Mouse (Mus musculus) MEL (cell line): ENCODE measurements around the gene Dglucy. TPM values are rescaled to one million over a fixed set of nuclear protein-coding genes. Genes with fewer than 3 reads are reported as not detected.

Experiments used
- DNase-seq: peaks from one replicate; pipeline ENCODE4 v3.0.0; 2011; ENCODE audit warnings: low read depth, low spot score
- H3K27ac ChIP-seq: 2 replicates; pipeline ENCODE4 v1.5.1; 2012; ENCODE audit warnings: low read depth, mild to moderate bottlenecking, control low read depth, low read length, moderate library complexity; ENCODE audit not compliant: control insufficient read depth
- H3K27me3 ChIP-seq, 2 experiments: fragments of 150-350 bp in 1 of 2; sonication (generic) in 1 of 2; 2 replicates each; pipeline ENCODE4 v1.6.1; 2012; ENCODE audit warnings: low read length in 2 of 2, mild to moderate bottlenecking in 2 of 2, improper control_type of control experiment in 1 of 2, moderate library complexity in 1 of 2; ENCODE audit not compliant: insufficient read depth in 2 of 2, control insufficient read depth in 1 of 2
- H3K36me3 ChIP-seq, 2 experiments: 2 replicates each; pipeline ENCODE4 v1.6.1; 2012 to 2014; ENCODE audit warnings: low read length in 2 of 2, improper control_type of control experiment in 1 of 2, inconsistent platforms in 1 of 2, mild to moderate bottlenecking in 1 of 2; ENCODE audit not compliant: insufficient read depth in 2 of 2, control insufficient read depth in 1 of 2
- H3K4me1 ChIP-seq, 2 experiments: fragments of 150-350 bp in 1 of 2; sonication (generic) in 1 of 2; 2 replicates each; pipeline ENCODE4 v1.6.1; 2012; ENCODE audit warnings: low read length in 2 of 2, improper control_type of control experiment in 1 of 2, mild to moderate bottlenecking in 1 of 2; ENCODE audit not compliant: insufficient read depth in 2 of 2, control insufficient read depth in 1 of 2
- H3K4me3 ChIP-seq, 2 experiments: fragments of 150-350 bp in 1 of 2; sonication (generic) in 1 of 2; 2 replicates each; pipeline ENCODE4 v1.5.1; 2012; ENCODE audit warnings: low read depth in 2 of 2, low read length in 2 of 2, mild to moderate bottlenecking in 2 of 2, moderate library complexity in 2 of 2, control low read depth in 1 of 2, improper control_type of control experiment in 1 of 2; ENCODE audit not compliant: control insufficient read depth in 1 of 2, insufficient read depth in 1 of 2
- H3K79me2 ChIP-seq: 2 replicates; pipeline ENCODE4 v1.6.1; 2012; ENCODE audit warnings: mild to moderate bottlenecking, low read length, moderate library complexity; ENCODE audit not compliant: control insufficient read depth, poor library complexity, insufficient read depth
- H3K9ac ChIP-seq: 2 replicates; pipeline ENCODE4 v1.6.1; 2012; ENCODE audit warnings: low read depth, mild to moderate bottlenecking, control low read depth, low read length, moderate library complexity; ENCODE audit not compliant: control insufficient read depth, poor library complexity, severe bottlenecking
- H3K9me3 ChIP-seq: fragments of 150-350 bp; sonication (generic); replicated peaks from 2 replicates; pipeline ENCODE4 v1.6.1; 2012; ENCODE audit warnings: mild to moderate bottlenecking, low read length, improper control_type of control experiment, moderate library complexity; ENCODE audit not compliant: insufficient read depth
- BHLHE40 ChIP-seq: IDR thresholded peaks from 2 replicates; pipeline ENCODE4 v1.6.1; 2012; ENCODE audit warnings: low read depth, mild to moderate bottlenecking, inconsistent platforms, low read length, improper control_type of control experiment, borderline replicate concordance
- CHD1 ChIP-seq: IDR thresholded peaks from 2 replicates; pipeline ENCODE4 v1.6.1; 2012; ENCODE audit warnings: low read depth, mild to moderate bottlenecking, inconsistent platforms, low read length, improper control_type of control experiment
- CTCF ChIP-seq, 3 experiments: IDR thresholded peaks in 2 of 3; conservative IDR thresholded peaks in 1 of 3; 2 replicates each; pipeline ENCODE4 v1.5.1; 2011 to 2012; ENCODE audit warnings: low read length in 3 of 3, low read depth in 2 of 3, mild to moderate bottlenecking in 2 of 3, improper control_type of control experiment in 1 of 3, inconsistent platforms in 1 of 3, mixed read lengths in 1 of 3, moderate library complexity in 1 of 3; ENCODE audit not compliant: control insufficient read depth in 1 of 3, insufficient read depth in 1 of 3, poor library complexity in 1 of 3, severe bottlenecking in 1 of 3
- ELF1 ChIP-seq: IDR thresholded peaks from 2 replicates; pipeline ENCODE4 v1.6.1; 2014; ENCODE audit warnings: low read depth, mild to moderate bottlenecking, inconsistent platforms, low read length, improper control_type of control experiment, moderate library complexity
- KAT2A ChIP-seq: conservative IDR thresholded peaks from 2 replicates; pipeline ENCODE4 v1.6.1; 2012; ENCODE audit warnings: low read depth, low read length, improper control_type of control experiment, inconsistent platforms
- MAZ ChIP-seq: IDR thresholded peaks from 2 replicates; pipeline ENCODE4 v1.6.1; 2012; ENCODE audit warnings: low read depth, mild to moderate bottlenecking, inconsistent platforms, low read length, improper control_type of control experiment
- MXI1 ChIP-seq: IDR thresholded peaks from 2 replicates; pipeline ENCODE4 v1.6.1; 2011; ENCODE audit warnings: mild to moderate bottlenecking, low read depth, low read length, improper control_type of control experiment
- NRF1 ChIP-seq: IDR thresholded peaks from 2 replicates; pipeline ENCODE4 v1.6.1; 2014; ENCODE audit warnings: low read depth, mild to moderate bottlenecking, inconsistent platforms, low read length, improper control_type of control experiment, moderate library complexity; ENCODE audit not compliant: poor library complexity, insufficient read depth, severe bottlenecking
- POLR2AphosphoS2 ChIP-seq: IDR thresholded peaks from 2 replicates; pipeline ENCODE4 v1.6.1; 2011; ENCODE audit warnings: low read length, improper control_type of control experiment
- RAD21 ChIP-seq: IDR thresholded peaks from 2 replicates; pipeline ENCODE4 v1.6.1; 2011; ENCODE audit warnings: mild to moderate bottlenecking, low read depth, low read length, improper control_type of control experiment
- SIN3A ChIP-seq: IDR thresholded peaks from 2 replicates; pipeline ENCODE4 v1.6.1; 2012; ENCODE audit warnings: low read length, improper control_type of control experiment, inconsistent platforms
- SMC3 ChIP-seq: IDR thresholded peaks from 2 replicates; pipeline ENCODE4 v1.6.1; 2011; ENCODE audit warnings: low read depth, low read length, improper control_type of control experiment
- TAL1 ChIP-seq: IDR thresholded peaks from 2 replicates; pipeline ENCODE4 v1.6.1; 2012; ENCODE audit warnings: mild to moderate bottlenecking, inconsistent platforms, low read length, moderate library complexity, mixed read lengths
- TBP ChIP-seq: IDR thresholded peaks from 2 replicates; pipeline ENCODE4 v1.8.0; 2011; ENCODE audit warnings: low read depth, low read length, improper control_type of control experiment
- USF2 ChIP-seq, 2 experiments: IDR thresholded peaks; 2 replicates each; pipeline ENCODE4 v1.6.1; 2011 to 2012; ENCODE audit warnings: improper control_type of control experiment in 2 of 2, low read length in 2 of 2, borderline replicate concordance in 1 of 2, inconsistent platforms in 1 of 2, low read depth in 1 of 2, mild to moderate bottlenecking in 1 of 2; ENCODE audit not compliant: insufficient read depth in 1 of 2
- ZC3H11A ChIP-seq: IDR thresholded peaks from 2 replicates; pipeline ENCODE4 v1.6.1; 2012; ENCODE audit warnings: low read depth, mild to moderate bottlenecking, inconsistent platforms, low read length, improper control_type of control experiment
- ZNF384 ChIP-seq: IDR thresholded peaks from 2 replicates; pipeline ENCODE4 v1.6.1; 2012; ENCODE audit warnings: low read depth, mild to moderate bottlenecking, inconsistent platforms, low read length, improper control_type of control experiment
- polyA plus RNA-seq, 2 experiments: library from polyadenylated mRNA; stranded (reverse) in 1 of 2; unstranded in 1 of 2; fragments of >175 nt in 1 of 2; fragments of >200 nt in 1 of 2; gene quantifications; 2 replicates each; pipeline versions ENCODE4 v1.2.1 to v1.2.4; 2012; ENCODE audit warnings: low replicate concordance in 2 of 2, low read depth in 1 of 2; ENCODE audit not compliant: insufficient read length in 2 of 2, insufficient read depth in 1 of 2, missing spikeins in 1 of 2
- total RNA-seq: library from RNA; depleted of rRNA; stranded (reverse); fragments of 300-350 nt; gene quantifications from 2 replicates; pipeline ENCODE4 v1.2.3, GENCODE M21; 2012

Gene Dglucy
- total and polyA plus RNA-seq, 3 experiments, result 0.03 TPM; not detected in 2

DNA sequence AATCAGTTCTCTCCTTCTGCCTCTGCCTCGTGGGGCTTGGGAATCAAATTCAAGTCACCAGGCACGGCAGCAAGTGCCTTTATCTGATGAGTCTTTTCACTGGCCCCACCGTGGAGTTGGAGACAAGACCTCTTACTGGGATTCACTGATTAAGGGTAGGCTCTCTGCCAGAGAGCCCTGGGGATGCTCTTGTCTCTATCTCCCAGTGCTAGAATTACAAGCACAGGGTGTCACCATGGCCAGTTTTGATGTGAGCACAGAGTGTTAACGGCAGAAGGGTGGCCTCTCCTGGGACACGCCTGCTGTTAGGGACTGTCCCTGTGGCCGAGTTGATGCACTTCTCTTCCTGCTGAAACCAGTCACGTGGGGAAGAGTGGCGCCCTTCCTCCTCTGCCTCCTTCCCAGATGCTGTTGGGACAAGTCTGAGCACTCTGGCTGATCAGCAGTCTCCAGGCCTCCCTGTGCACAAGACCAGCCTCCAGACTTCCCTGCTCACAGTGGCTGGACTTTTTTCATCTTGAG lies 60.3 kb downstream of the Dglucy start (continued):
- TF ChIP-seq CHD1 (no peak), ZNF384 (no peak), POLR2AphosphoS2 (no peak)

- peak; percentile 18 for DNase-seq
- Histone ChIP-seq H3K27me3 (no peaks in the 10 kb centered on the region), H3K27ac (no peak overlapping the region), H3K36me3 (no peaks in the 10 kb centered on the region; a peak in 1 of 4 replicates), H3K9ac (no peak overlapping the region), H3K9me3 (no peaks in the 10 kb centered on the region), H3K4me3 (no peak overlapping the region), H3K79me2 (no peaks in the 10 kb centered on the region), H3K4me1 (peaks cover 0 to 15% of the 10 kb centered on the region in 2 experiments; a peak in 2 of 4 replicates)
- 0 out of 2 replicates have a peak, but pooled peaks have one; percentile 21 for TF ChIP-seq MXI1
- TF ChIP-seq TAL1, result no peak
Measured at GRCm38 (mm10) chr12:100839926-100840325, 61.1 kb downstream of the Dglucy start.

DNA sequence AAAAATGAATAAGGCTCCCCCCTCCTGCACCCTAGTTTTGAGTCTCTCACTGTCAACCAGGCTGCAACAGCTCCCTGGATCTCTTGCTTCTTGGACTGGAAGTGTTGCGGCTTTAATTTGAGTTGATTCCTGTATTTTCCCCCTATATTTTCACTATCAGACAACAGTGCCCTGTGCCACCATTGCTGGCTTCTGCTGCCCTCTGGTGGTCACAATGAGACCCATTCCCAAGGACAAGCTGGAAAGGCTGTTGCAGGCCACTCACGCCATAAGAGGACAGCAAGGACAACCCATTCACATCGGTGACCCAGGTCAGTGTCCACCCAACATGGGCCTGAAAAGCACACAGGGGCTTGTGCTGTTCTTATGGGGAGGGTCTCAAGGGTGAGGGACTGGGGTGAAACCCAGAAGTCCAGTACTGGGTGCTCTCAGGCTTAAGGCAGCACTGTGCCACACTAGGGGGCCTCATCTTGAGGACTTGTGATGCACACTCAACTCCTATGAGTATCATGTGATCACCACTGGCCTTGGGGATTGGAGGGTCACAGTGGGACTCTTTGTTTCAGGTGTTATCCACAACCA lies 62.4 kb downstream of the Dglucy start:
- H3K27me3 ChIP-seq, result no peaks in the 10 kb centered on the region
- H3K9ac ChIP-seq, result no peak overlapping the region
- H3K9me3 ChIP-seq, result no peaks in the 10 kb centered on the region
- no peaks in the 10 kb centered on the region; a peak in 1 of 4 replicates for H3K36me3 ChIP-seq
- H3K4me3 ChIP-seq, result no peak overlapping the region
- peak; percentile 99 for TF ChIP-seq SMC3
- no peak for TF ChIP-seq TBP
- peak; percentile 39; the same call in 1 of the 2 replicates for TF ChIP-seq ELF1
- TF ChIP-seq ZC3H11A, result peak; percentile 97
- TF ChIP-seq NRF1, result no peak
- TF ChIP-seq BHLHE40, result no peak
- TF ChIP-seq USF2 (IDR thresholded peaks at IDR 0.05; ENCODE audit: borderline replicate concordance in 1 of 2, insufficient read depth in 1 of 2, low read depth in 1 of 2, low read length in 2 of 2), result no peak
- 0 out of 2 replicates have a peak, but pooled peaks have one; percentile 37 for TF ChIP-seq MAZ
- peak; percentile 96 for TF ChIP-seq RAD21
- TF ChIP-seq SIN3A, result peak; percentile 57
- no peak for TF ChIP-seq MXI1
- peak; percentile 87 to 98 (median 96) for TF ChIP-seq CTCF (IDR thresholded peaks at IDR 0.05 in 2 of 3, conservative IDR thresholded peaks at IDR 0.05 in 1 of 3; ENCODE audit: control insufficient read depth in 1 of 3, insufficient read depth in 1 of 3, low read depth in 2 of 3, low read length in 3 of 3, poor library complexity in 1 of 3, severe bottlenecking in 1 of 3)
- TF ChIP-seq KAT2A, result no peak
- peaks cover 0 to 15% of the 10 kb centered on the region in 2 experiments; a peak in 2 of 4 replicates for H3K4me1 ChIP-seq
- H3K79me2 ChIP-seq, result no peaks in the 10 kb centered on the region
- DNase-seq, result peak; percentile 80
- no peak overlapping the region for H3K27ac ChIP-seq
